Mouse (Mus musculus) cerebellum, postnatal 25 days (tissue): ENCODE data around the gene Gcdh.
A peak's percentile ranks its signal among the peaks of the same experiment; 100 is the strongest.

Experiments used
- DNase-seq, 2 experiments: peaks; one replicate each; pipeline ENCODE4 v3.0.0; 2021; ENCODE audit warnings: mixed read lengths in 2 of 2

The Gcdh gene

DNA sequence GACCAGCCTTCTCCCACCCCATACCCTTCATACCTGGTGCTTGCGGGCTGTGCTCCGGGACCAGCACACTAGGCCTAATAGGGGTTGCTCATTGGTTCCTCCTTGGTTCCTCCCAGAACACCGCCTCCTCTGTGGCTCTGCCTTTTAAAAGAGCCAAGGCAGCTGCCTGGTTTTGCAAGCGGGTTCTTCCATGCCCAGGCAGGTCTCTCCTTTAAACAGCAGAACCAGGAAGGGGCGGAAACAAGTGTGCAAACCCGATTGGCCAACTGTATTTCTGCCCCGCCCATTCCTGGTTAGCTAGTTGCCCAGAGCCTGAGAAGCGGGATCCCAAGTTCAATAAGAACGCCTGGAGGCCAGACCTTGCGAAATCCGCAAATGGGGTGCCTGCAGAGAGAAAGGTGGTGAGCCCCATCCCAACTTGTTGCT is at the start of gene Gcdh:
Gene Gcdh (minus strand): TSS at position 213 of the 426 bp plus-strand sequence.
- DNase-seq = peak; percentile 90 to 92

DNA sequence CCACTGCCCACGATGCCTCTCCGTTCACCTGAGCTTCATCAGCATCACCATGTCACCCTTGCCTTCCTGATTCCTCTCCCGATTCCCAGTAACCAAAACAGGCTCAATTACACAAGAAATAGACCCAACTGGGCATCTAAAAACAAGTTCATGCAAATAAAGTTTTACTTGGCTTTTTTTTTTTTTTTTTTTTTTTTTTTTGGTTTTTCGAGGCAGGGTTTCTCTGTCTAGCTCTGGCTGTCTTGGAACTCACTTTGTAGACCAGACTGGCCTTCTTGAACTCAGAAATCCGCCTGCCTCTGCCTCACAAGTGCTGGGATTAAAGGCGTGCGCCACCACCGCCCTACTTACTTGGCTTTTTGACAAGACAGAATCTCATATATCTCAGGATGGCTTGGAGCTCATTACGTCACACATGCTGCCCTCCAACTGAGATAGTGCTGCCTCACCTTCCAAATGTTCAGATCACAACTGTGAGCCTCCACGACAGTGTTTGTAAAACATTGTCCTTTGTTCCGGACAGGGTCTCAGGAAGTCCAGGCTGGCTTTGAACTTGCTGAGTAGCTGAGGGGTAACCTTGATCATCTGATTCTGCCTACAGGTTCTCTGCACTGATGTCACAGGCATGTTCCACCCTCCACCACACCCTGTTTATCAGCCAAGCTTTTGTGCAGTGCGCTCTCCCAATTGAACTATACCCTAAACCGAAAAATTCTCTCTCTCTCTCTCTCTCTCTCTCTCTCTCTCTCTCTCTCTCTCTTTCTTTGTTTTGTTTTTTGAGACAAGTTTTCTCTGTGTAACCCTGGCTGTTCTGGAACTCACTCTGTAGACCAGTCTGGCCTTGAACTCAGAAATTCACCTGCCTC is 44.1 kb upstream of the Gcdh start:
- DNase-seq = no peak

GRCm38 (mm10) chr8:84936962-84937546 is 43.3 kb upstream of the Gcdh start, which contains the start of gene Mast1:
Mast1 (minus strand) TSS chr8:84937359.
- DNase-seq = peak; percentile 92 to 97

DNA sequence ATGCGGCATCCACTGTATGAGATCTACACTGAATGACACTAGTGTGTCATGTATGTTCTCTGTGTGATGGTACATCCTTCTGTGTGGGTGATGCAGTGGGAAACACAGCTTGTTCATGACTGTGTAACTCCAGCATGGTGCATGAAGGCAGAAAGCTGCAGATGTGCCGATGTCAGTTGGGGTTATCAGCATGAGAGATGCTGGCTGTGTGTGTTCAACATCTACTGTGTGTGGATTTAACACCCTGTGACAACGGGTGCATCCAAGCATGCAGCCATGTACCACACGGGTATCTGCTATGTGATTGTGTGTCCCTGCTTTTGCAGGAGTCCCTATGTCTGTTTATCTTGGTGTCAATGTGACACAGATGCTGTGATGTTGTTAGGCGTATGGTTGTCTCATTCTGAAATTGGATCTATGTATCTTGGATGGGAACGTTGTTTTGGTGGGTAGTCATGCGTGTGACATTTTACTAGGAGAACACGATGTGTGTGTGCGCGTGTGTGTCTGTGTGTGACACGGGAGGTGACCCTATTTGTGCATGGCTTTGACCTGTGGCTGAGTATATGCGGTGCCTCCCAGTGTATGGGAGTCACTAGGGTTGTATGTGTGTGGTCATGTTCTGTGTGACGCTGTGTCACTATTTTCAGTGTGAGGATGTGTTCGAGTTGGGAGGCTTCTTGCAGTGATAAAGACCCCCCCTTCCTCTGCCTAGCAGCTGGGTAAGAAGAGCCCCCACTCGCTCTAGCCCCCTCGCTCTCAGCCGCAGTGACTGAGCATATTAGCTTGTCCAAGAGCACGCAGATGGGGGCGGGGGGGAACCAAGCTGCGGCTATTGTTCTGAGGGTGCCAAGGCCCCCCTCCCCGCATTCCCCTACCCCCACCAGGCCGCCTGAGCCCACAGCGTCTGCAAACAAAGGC is 42.6 kb upstream of the Gcdh start:
- DNase-seq = peak; percentile 55 to 67

DNA sequence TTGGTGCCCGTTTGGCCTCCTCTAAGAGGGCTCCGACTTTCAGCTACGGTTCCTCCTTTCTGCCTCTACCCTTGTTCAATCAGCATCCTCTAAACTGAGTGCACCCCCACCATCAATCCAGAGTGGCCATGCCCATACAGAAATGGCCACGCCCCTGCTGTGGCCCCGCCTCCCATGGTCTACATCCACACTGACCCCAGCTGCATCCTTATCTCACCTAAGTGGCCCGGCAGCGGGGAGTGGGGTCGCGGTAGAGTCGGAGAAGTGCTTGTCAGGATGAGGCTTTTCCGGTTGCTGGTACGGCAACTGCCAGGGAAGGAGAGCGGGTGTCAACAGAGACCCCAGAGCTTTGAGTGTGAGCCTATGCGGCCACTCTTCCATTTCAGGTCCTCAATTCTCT is 41.8 kb upstream of the Gcdh start:
- peak; percentile 56 to 67 for DNase-seq

GRCm38 (mm10) chr8:84934860-84935259 is 41.1 kb upstream of the Gcdh start:
- peak; percentile 80 to 81 for DNase-seq

DNA sequence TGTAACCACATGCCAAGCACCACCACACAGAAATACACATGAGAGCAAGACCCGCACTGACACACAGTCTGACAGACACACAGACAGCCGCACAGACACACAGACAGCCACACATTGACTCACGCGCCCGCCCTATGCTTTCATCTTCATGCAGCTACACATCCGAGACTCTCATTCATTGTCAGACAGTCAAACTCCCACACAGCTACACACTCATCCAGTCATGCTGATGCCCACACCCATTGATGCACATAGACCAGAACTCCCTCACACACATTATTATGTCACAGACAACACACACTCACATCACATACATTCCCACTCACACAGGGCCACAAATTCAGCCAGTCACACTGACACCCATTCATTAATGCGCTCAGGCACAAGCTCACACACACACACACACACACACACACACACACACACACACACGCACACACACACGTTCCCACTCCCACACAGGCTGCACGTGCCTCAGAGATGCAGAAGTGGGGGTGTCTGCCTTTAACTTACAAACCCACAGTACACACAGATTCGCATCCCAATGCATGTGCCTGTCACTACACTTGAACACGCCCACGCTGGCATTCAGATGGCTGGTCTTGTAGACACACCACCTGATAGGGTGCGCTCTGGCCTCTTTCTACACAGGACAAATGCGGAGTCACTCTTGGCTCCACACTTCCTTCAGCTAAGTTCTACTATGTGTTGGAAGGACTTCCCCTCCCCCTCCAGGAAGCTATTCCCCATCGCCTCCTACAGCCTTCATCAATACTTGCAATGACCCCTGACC is 40.2 kb upstream of the Gcdh start:
- no peak for DNase-seq

DNA sequence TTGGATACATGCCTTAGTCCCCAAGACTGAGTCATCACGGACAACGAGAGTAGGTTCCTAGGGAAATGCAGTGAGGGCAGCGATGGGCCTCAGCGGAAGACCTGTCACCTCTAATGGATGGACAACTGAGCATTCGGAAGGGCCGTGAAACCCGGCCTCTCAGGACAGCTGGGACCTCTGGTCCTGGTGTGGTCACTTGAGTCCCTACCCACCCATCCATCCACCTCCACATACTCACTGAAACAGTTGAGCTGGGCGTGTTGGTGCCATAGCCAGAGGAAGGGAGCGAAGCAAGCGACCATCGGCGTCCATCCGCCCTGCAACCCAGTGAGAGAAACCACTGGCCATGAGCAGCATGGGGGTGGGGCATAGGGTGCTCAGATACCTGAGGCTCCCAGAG is 36.9 kb upstream of the Gcdh start:
- DNase-seq = no peak

- peak; percentile 85 to 92 for DNase-seq
Observed at GRCm38 (mm10) chr8:84928456-84929306, 35.0 kb upstream of the Gcdh start.

DNA sequence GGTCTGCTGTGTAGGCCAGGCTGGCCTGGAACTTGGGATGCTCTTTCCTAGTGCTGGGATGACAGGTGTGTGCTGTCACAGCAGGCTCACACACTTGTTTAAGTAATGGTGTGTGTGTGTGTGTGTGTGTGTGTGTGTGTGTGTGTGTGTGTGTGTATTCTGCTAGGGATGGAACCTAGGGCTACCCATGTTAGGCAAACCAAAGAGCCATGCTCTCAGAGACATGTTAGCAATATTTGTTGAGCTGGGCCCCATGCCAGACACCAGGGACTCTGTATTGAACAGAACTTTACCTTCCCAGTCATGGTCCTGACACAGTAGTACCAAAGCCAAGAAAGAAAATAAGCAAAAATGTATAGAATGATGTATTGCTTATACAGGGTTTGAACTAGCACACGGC is 33.8 kb upstream of the Gcdh start:
- no peak for DNase-seq

DNA sequence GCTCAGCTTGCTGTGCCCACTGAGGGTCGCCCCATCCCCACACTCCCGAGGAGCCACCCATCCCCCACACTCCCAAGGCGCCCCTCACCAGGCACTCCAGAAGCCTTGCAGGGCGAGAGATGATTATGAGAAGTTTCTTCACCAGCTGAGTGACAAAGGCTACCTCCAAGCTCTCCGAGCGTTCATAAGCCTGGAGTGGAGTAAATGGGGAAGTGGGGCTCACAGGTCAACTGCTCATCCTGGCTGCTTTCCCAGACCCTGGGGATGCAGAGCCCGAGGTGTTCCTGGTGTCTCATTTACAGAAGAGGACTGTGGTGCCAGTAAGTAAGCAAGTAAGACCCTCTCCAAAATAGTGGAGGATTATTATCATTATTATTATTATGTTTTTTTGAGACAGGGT is 31.8 kb upstream of the Gcdh start:
- DNase-seq = no peak

- no peak for DNase-seq
Observed at GRCm38 (mm10) chr8:84921596-84921995, 27.9 kb upstream of the Gcdh start.

GRCm38 (mm10) chr8:84918646-84919045 is 24.9 kb upstream of the Gcdh start:
- DNase-seq = no peak

GRCm38 (mm10) chr8:84917781-84918180 is 24.1 kb upstream of the Gcdh start:
- peak in 1 of 2 experiments; percentile 49 for DNase-seq

DNA sequence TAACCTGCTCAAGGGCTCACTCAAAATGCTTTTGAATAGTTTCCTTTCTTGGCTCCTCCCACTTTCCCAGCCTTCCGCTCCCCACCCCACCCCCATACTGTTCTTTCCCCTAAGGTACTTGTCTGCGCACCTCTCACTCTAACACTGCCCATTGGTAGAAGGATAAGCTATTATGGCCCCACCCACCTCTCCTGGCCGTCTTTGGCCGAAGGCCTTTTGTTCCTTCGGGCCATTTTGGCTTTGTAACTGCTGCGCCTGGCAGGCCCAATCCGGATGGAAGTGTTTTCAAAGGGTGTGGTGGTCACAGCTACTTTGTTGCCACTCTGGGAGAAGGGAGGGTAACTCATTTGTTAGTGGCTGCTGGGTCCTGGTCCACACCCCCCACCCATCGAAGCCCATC is 21.5 kb upstream of the Gcdh start:
- peak in 1 of 2 experiments; percentile 7 for DNase-seq

DNA sequence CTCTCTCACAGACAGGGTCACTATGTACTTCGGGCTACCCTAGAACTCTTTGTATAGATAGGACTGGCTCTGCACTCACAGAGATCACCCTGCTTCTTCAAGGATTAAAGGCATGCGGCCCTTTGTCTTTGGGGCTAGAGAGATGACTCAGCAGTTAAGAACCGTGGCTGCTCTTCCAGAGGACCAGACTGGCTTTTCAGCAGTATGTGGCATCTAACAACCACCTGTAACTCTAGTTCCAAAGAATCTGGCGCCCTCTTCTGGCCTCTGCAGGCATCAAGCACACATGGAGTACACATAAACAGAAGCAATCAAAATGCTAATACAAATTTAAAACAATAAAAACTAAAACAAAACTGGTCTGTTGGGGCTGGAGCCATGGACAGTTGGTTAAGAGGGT is 20.2 kb upstream of the Gcdh start:
- peak; percentile 50 to 74 for DNase-seq

DNA sequence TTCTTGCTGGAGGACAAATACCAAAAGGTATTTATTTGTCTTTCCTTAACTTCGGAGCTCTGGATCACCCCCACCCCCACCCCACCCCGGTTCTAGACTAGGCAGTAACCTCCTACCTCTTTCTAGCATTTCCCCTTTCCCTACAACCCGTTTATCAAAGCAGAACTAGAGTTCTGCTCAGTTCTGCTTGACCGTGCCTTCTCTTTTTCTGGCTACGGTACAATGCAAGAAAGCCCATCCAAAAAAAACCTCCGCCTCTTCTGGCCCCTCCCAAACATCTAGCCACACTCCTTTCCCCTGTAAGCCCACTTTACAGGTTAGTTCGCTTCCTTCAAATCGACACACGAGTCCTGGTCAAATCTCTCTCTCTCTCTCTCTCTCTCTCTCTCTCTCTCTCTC is 19.8 kb upstream of the Gcdh start:
- DNase-seq = peak in 1 of 2 experiments; percentile 21

- peak; percentile 91 to 93 for DNase-seq
Observed at GRCm38 (mm10) chr8:84912895-84913501, 19.3 kb upstream of the Gcdh start.

GRCm38 (mm10) chr8:84912391-84912790 is 18.7 kb upstream of the Gcdh start:
- DNase-seq = peak in 1 of 2 experiments; percentile 51

DNA sequence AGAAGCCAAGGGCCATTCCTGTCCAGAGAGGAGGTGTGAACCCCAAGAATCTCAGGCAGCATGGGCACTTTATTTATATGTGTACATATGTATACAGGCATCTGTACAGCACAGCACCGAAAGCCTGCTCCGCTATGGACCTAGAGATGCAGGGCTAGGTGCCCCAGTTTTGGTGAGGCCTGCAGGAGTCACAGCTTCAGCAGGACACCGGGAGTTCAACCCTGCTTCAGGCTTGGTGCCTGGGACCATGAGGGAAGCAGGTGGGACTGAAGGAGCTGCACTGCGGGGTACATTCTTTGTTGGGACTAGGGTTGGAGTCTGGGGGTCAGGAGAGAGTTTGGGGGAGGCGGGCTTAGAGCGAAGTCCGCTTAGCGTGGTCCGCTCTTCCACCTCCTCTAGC is 18.1 kb upstream of the Gcdh start:
- no peak for DNase-seq

DNA sequence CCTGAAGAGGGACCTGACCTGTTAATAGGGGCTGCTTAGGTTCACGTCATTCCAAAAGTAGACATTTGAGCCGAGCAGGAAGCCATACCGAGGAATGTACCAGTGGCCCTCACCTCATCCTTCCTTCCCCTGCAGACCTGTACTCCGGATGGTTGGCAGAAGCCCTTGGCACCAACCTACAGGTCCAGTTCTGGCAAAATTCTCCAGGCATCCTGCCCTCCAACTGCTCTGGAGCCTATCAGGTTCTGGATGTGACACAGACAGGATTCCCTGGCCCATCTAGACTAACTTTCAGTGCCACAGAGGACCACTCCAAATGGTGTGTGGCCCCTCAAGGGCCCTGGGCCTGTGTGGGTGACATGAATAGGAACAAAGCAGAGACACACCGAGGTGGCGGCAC is 16.8 kb upstream of the Gcdh start:
- peak; percentile 81 to 82 for DNase-seq
